Mouse (Mus musculus) activated CD4-positive, CD25-positive, alpha-beta regulatory T cell (primary cell): Measurements from ENCODE around the gene Olfr574. TPM values are rescaled to one million over a fixed set of nuclear protein-coding genes. Genes with fewer than 3 reads are reported as not detected.

Experiments used
- polyA plus RNA-seq, 2 experiments: library from polyadenylated mRNA; unstranded; fragments of 100-300 nt; shearing (Covaris generic); gene quantifications; one replicate each; pipeline ENCODE4 v1.2.1; 2017

The Olfr574 gene
- polyA plus RNA-seq, result not detected

GRCm38 (mm10) chr7:102948167-102948566, at the start of gene Olfr574:
Gene Olfr574 (plus strand): TSS chr7:102948467.

GRCm38 (mm10) chr7:102917032-102917875, 31.0 kb upstream of the Olfr574 start, which contains the start of gene Olfr571:
Gene Olfr571 (minus strand): TSS chr7:102917536.

GRCm38 (mm10) chr7:102924109-102924508, 24.2 kb upstream of the Olfr574 start, which contains the start of gene Olfr572:
Gene Olfr572 (plus strand): TSS chr7:102924409.

GRCm38 (mm10) chr7:102942475-102942874, 5.8 kb upstream of the Olfr574 start, which contains the start of gene Olfr573-ps1:
Gene Olfr573-ps1 (minus strand): TSS chr7:102942575.

GRCm38 (mm10) chr7:102958593-102958992, 10.3 kb downstream of the Olfr574 start, which contains the start of gene Olfr575:
Gene Olfr575 (minus strand): TSS chr7:102958775.

GRCm38 (mm10) chr7:102962360-102962759, 14.1 kb downstream of the Olfr574 start, which contains the start of gene Olfr576:
Gene Olfr576 (plus strand): TSS chr7:102962660.

GRCm38 (mm10) chr7:102975843-102976242, 27.6 kb downstream of the Olfr574 start, which contains the start of gene Olfr577:
Gene Olfr577 (minus strand): TSS chr7:102975943.

GRCm38 (mm10) chr7:102989224-102989623, 41.0 kb downstream of the Olfr574 start, which contains the start of gene Olfr578:
Gene Olfr578 (minus strand): TSS chr7:102989324.

Other genes with a start within 250 kb of the Olfr574 start
- gene Olfr558, start 246.3 kb upstream of the Olfr574 start, polyA plus RNA-seq, result not detected
- gene Olfr33, start 229.4 kb upstream of the Olfr574 start, polyA plus RNA-seq, result not detected
- gene Olfr559, start 221.0 kb upstream of the Olfr574 start, polyA plus RNA-seq, result not detected
- not detected for gene Olfr560, start 189.1 kb upstream of the Olfr574 start, polyA plus RNA-seq
- gene Olfr78, start 189.0 kb upstream of the Olfr574 start, polyA plus RNA-seq, result under 1 TPM in 1 of 2 experiments, not detected in 1; 0.14 TPM
- gene Olfr561, start 177.2 kb upstream of the Olfr574 start, polyA plus RNA-seq, result not detected
- not detected for gene Olfr564, start 145.0 kb upstream of the Olfr574 start, polyA plus RNA-seq
- gene Olfr566, start 89.7 kb upstream of the Olfr574 start, polyA plus RNA-seq, result not detected
- under 1 TPM in 1 of 2 experiments, not detected in 1; 0.29 TPM for gene Olfr568, start 71.3 kb upstream of the Olfr574 start, polyA plus RNA-seq
- under 1 TPM in 1 of 2 experiments, not detected in 1; 0.42 TPM for gene Olfr569, start 57.6 kb upstream of the Olfr574 start, polyA plus RNA-seq
- under 1 TPM in 1 of 2 experiments, not detected in 1; 0.12 TPM for gene Olfr570, start 53.9 kb upstream of the Olfr574 start, polyA plus RNA-seq
- not detected for gene Olfr571, start 30.9 kb upstream of the Olfr574 start, polyA plus RNA-seq
- gene Olfr572, start 24.1 kb upstream of the Olfr574 start, polyA plus RNA-seq, result not detected
- gene Olfr573-ps1, start 5.9 kb upstream of the Olfr574 start, polyA plus RNA-seq, result under 1 TPM in 1 of 2 experiments, not detected in 1; 0.86 TPM
- not detected for gene Olfr575, start 10.3 kb downstream of the Olfr574 start, polyA plus RNA-seq
- gene Olfr576, start 14.2 kb downstream of the Olfr574 start, polyA plus RNA-seq, result under 1 TPM in 1 of 2 experiments, not detected in 1; 0.25 TPM
- gene Olfr577, start 27.5 kb downstream of the Olfr574 start, polyA plus RNA-seq, result under 1 TPM in 1 of 2 experiments, not detected in 1; 0.12 TPM
- gene Olfr578, start 40.9 kb downstream of the Olfr574 start, polyA plus RNA-seq, result not detected
- gene Olfr582, start 89.6 kb downstream of the Olfr574 start, polyA plus RNA-seq, result not detected
- not detected for gene Olfr583, start 102.8 kb downstream of the Olfr574 start, polyA plus RNA-seq
- under 1 TPM in 1 of 2 experiments, not detected in 1; 0.41 TPM for gene Olfr584, start 133.4 kb downstream of the Olfr574 start, polyA plus RNA-seq
- not detected for gene Olfr585, start 149.3 kb downstream of the Olfr574 start, polyA plus RNA-seq
- gene Olfr586, start 177.2 kb downstream of the Olfr574 start, polyA plus RNA-seq, result not detected
- under 1 TPM in 1 of 2 experiments, not detected in 1; 0.04 TPM for gene Olfr588-ps1, start 192.4 kb downstream of the Olfr574 start, polyA plus RNA-seq
- not detected for gene Olfr589, start 207.9 kb downstream of the Olfr574 start, polyA plus RNA-seq
- gene Olfr591, start 229.9 kb downstream of the Olfr574 start, polyA plus RNA-seq, result not detected
- under 1 TPM in 1 of 2 experiments, not detected in 1; 0.05 TPM for gene Olfr592, start 236.3 kb downstream of the Olfr574 start, polyA plus RNA-seq